Mouse (Mus musculus) heart, embryonic 11.5 days (tissue): ENCODE data around the gene Idnk. TPM values are rescaled to one million over a fixed set of nuclear protein-coding genes. Genes with fewer than 3 reads are reported as not detected.

Experiments
- ATAC-seq: fragments of 200-750 bp; cut with Nextera tagmentation; replicated peaks from 2 replicates; pipeline ENCODE4 v1.8.0; 2017; ENCODE audit warnings: moderate library complexity; ENCODE audit not compliant: insufficient number of reproducible peaks, low FRiP score, low TSS enrichment
- H3K27ac ChIP-seq: fragments of 300-500 bp; sonication (generic); 2 replicates; pipeline ENCODE4 v1.5.1; 2014; ENCODE audit warnings: mild to moderate bottlenecking, low read depth, low read length
- H3K27me3 ChIP-seq: fragments of 300-500 bp; sonication (generic); 2 replicates; pipeline ENCODE4 v1.6.1; 2014; ENCODE audit warnings: mild to moderate bottlenecking, low read length, mixed read lengths; ENCODE audit not compliant: control insufficient read depth, insufficient read depth
- H3K36me3 ChIP-seq: fragments of 300-500 bp; sonication (generic); 2 replicates; pipeline ENCODE4 v1.6.1; 2014; ENCODE audit warnings: mild to moderate bottlenecking, low read length, moderate library complexity, mixed read lengths; ENCODE audit not compliant: control insufficient read depth, insufficient read depth
- H3K4me1 ChIP-seq: fragments of 300-500 bp; sonication (generic); 2 replicates; pipeline ENCODE4 v1.6.1; 2014; ENCODE audit warnings: low read length; ENCODE audit not compliant: control insufficient read depth, insufficient read depth
- H3K4me2 ChIP-seq: fragments of 300-500 bp; sonication (generic); 2 replicates; pipeline ENCODE4 v1.6.1; 2014; ENCODE audit warnings: mild to moderate bottlenecking, moderate library complexity
- H3K4me3 ChIP-seq: fragments of 300-500 bp; sonication (generic); 2 replicates; pipeline ENCODE4 v1.5.1; 2014; ENCODE audit warnings: low read depth, low read length
- H3K9ac ChIP-seq: fragments of 300-500 bp; sonication (generic); 2 replicates; pipeline ENCODE4 v1.6.1; 2014; ENCODE audit warnings: mild to moderate bottlenecking, low read depth, low read length, moderate library complexity
- H3K9me3 ChIP-seq: fragments of 300-500 bp; sonication (generic); replicated peaks from 2 replicates; pipeline ENCODE4 v1.6.1; 2016; ENCODE audit warnings: low read length; ENCODE audit not compliant: control insufficient read depth
- WGBS: fragments of 180-500 bp; shearing (Covaris S2); extraction: QIAGEN DNeasy Blood & Tissue Kit; methylation state at CpG from one replicate; pipeline ENCODE4 v1.1.7; 2014; ENCODE audit not compliant: insufficient replicate concordance; 5-methylcytosine and 5-hydroxymethylcytosine counted together
- polyA plus RNA-seq: library from polyadenylated mRNA; unstranded; fragments of >200 nt; fragmentation: Nextera tagmentation; extraction: Ambion mirVana; gene quantifications from 2 replicates; pipeline ENCODE4 v1.2.1, GENCODE M21; 2014

The Idnk gene
- polyA plus RNA-seq, 1 experiment from 2014 or later = 30.7 TPM

- Histone ChIP-seq H3K36me3 (no peaks in the 10 kb centered on the region), H3K27me3 (no peaks in the 10 kb centered on the region), H3K4me2 (no peak overlapping the region), H3K27ac (no peak overlapping the region), H3K9ac (no peak overlapping the region), H3K4me3 (no peak overlapping the region), H3K9me3 (no peaks in the 10 kb centered on the region), H3K4me1 (no peaks in the 10 kb centered on the region)
- 62% methylated on average over 4 of the region's 4 CpGs for WGBS
- ATAC-seq = no peak
Observed at GRCm38 (mm10) chr13:58204986-58205385, 47.5 kb downstream of the Idnk start.

DNA sequence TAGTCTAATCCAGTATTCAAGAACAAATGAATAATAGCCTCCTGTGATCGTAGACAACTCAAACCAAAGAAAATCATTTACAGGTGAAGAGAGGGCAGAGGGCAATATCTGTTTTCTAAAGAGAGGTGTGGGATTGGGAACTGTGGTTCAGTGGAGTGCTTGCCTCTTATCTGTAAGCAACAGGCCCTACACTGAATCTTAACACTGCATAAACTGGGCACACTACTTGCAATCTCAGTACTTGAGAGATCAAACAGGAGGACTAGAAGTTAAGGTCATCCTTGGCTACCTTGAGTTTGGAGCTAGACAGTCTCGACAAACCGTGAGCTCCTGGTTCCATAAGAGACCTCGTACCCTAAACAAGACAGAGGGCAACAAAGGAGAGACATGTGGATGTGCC lies 48.6 kb downstream of the Idnk start:
- no peaks in the 10 kb centered on the region for H3K27me3 ChIP-seq
- 80% methylated on average over 4 of the region's 4 CpGs for WGBS
- H3K4me1 ChIP-seq = no peaks in the 10 kb centered on the region; the same call in 1 of the 2 replicates
- ATAC-seq = no peak
- no peaks in the 10 kb centered on the region for H3K36me3 ChIP-seq
- no peak overlapping the region for H3K4me3 ChIP-seq
- H3K27ac ChIP-seq = no peak overlapping the region
- H3K9ac ChIP-seq = no peak overlapping the region
- H3K9me3 ChIP-seq = no peaks in the 10 kb centered on the region
- H3K4me2 ChIP-seq = no peak overlapping the region

- peaks cover 15% of the 10 kb centered on the region for H3K4me1 ChIP-seq
- H3K4me2 ChIP-seq = no peak overlapping the region
- H3K27me3 ChIP-seq = no peaks in the 10 kb centered on the region
- ATAC-seq = no peak
- no peak overlapping the region for H3K9ac ChIP-seq
- no peak overlapping the region for H3K27ac ChIP-seq
- H3K36me3 ChIP-seq = no peaks in the 10 kb centered on the region
- WGBS = 71% methylated on average over 5 of the region's 5 CpGs
- no peaks in the 10 kb centered on the region for H3K9me3 ChIP-seq
- H3K4me3 ChIP-seq = no peak overlapping the region
Observed at GRCm38 (mm10) chr13:58210441-58210840, 53.0 kb downstream of the Idnk start.

- 79% methylated on average over 2 of the region's 2 CpGs for WGBS
- H3K9ac ChIP-seq = no peak overlapping the region
- H3K9me3 ChIP-seq = no peaks in the 10 kb centered on the region
- no peaks in the 10 kb centered on the region for H3K36me3 ChIP-seq
- H3K4me2 ChIP-seq = no peak overlapping the region
- no peak overlapping the region for H3K4me3 ChIP-seq
- no peaks in the 10 kb centered on the region for H3K27me3 ChIP-seq
- no peak overlapping the region for H3K27ac ChIP-seq
- no peak for ATAC-seq
- peaks cover 21% of the 10 kb centered on the region for H3K4me1 ChIP-seq
Observed at GRCm38 (mm10) chr13:58212530-58212929, 55.1 kb downstream of the Idnk start.

DNA sequence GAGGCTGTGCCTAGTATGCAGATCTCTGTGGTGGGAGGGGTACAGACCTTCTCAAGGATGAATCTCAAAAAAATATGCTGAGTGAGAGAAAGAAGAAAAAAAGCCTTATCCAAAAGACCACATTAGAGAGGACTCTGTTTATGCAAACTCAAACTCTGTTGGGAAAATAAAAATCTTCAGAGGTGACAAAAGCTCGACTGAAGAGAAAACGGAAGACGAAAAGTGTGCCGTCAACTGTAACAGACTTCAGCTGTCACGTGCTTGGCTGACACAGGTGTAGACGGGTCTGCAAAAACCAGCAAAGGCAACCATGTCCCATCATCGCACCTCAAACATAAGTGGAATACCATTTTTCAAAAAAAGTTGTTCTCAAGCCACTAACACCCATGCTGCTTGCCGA lies 56.4 kb downstream of the Idnk start:
- Histone ChIP-seq H3K27ac (no peak overlapping the region), H3K27me3 (no peaks in the 10 kb centered on the region), H3K4me3 (peak overlapping the region; percentile 100), H3K36me3 (no peaks in the 10 kb centered on the region), H3K9me3 (no peaks in the 10 kb centered on the region), H3K9ac (peak overlapping the region; percentile 98; the same call in 1 of the 2 replicates), H3K4me2 (peak overlapping the region; percentile 94), H3K4me1 (peaks cover 21% of the 10 kb centered on the region)
- ATAC-seq = no peak
- WGBS = 54% methylated on average over 8 of the region's 8 CpGs

Other genes with a start within 250 kb of the Idnk start
- gene Spock1, start 249.3 kb upstream of the Idnk start, polyA plus RNA-seq = 0.69 and 1.2 TPM in 2 replicates
- 3.6 and 4.3 TPM in 2 replicates for gene Klhl3, start 44.1 kb upstream of the Idnk start, polyA plus RNA-seq
- 18.2 and 21.7 TPM in 2 replicates for gene Hnrnpa0, start 29.1 kb upstream of the Idnk start, polyA plus RNA-seq
- 71.6 and 91.5 TPM in 2 replicates for gene Ubqln1, start 58.0 kb downstream of the Idnk start, polyA plus RNA-seq
- gene Gkap1, start 118.0 kb downstream of the Idnk start, polyA plus RNA-seq = 22.7 TPM in 2 replicates
- gene Kif27, start 201.5 kb downstream of the Idnk start, polyA plus RNA-seq = 0.31 and 0.66 TPM in 2 replicates
- gene 2210016F16Rik, start 227.6 kb downstream of the Idnk start, polyA plus RNA-seq = 31.4 and 34.5 TPM in 2 replicates
- gene Rmi1, start 244.6 kb downstream of the Idnk start, polyA plus RNA-seq = 22.7 and 24.1 TPM in 2 replicates
- 1,114 and 1,293 TPM in 2 replicates for gene Hnrnpk, start 245.7 kb downstream of the Idnk start, polyA plus RNA-seq